Mouse (Mus musculus): ENCODE measurements around the gene Rab11b. TPM values are rescaled to one million over a fixed set of nuclear protein-coding genes. Genes with fewer than 3 reads are reported as not detected.

The Rab11b gene
- polyA plus RNA-seq, 1 experiment, result 126 TPM

GRCm38 (mm10) chr17:33719736-33720378 is 40.5 kb downstream of the Rab11b start:
- H3K36me3 ChIP-seq (ENCODE audit: control insufficient read depth, insufficient read depth), result no peaks in the 10 kb centered on the region
- no peaks in the 10 kb centered on the region for H3K27me3 ChIP-seq (ENCODE audit: control insufficient read depth, insufficient read depth, insufficient read length)
- peaks cover 6% of the 10 kb centered on the region for H3K79me2 ChIP-seq (ENCODE audit: control insufficient read depth, insufficient read depth)
- H3K4me3 ChIP-seq, result no peak overlapping the region
- H3ac ChIP-seq (ENCODE audit: control insufficient read depth, insufficient read length), result no peak overlapping the region
- H3K4me2 ChIP-seq (ENCODE audit: low read depth), result no peak overlapping the region
- TF ChIP-seq MYOD1 (IDR thresholded peaks at IDR 0.05; ENCODE audit: control insufficient read depth in 1 of 3, insufficient read length in 2 of 3, low read depth in 2 of 3) (no peak), USF1 (IDR thresholded peaks at IDR 0.05; ENCODE audit: low read depth) (no peak), E2F4 (IDR thresholded peaks at IDR 0.05; ENCODE audit: insufficient read depth) (no peak), POLR2A (IDR thresholded peaks at IDR 0.05; ENCODE audit: insufficient read length, low read depth) (no peak), SRF (IDR thresholded peaks at IDR 0.05; ENCODE audit: control insufficient read depth, insufficient read length, low read depth) (no peak), MYOG (IDR thresholded peaks at IDR 0.05; ENCODE audit: control insufficient read depth in 1 of 3, insufficient read depth in 1 of 3, insufficient read length in 2 of 3, low read depth in 2 of 3) (no peak), MAX (IDR thresholded peaks at IDR 0.05; ENCODE audit: low read depth) (no peak), CEBPB (IDR thresholded peaks at IDR 0.05; ENCODE audit: insufficient read depth, poor library complexity, severe bottlenecking) (no peak), POLR2AphosphoS2 (IDR thresholded peaks at IDR 0.05; ENCODE audit: insufficient read length, low read depth) (no peak), REST (IDR thresholded peaks at IDR 0.05; ENCODE audit: insufficient read depth, insufficient read length) (no peak), TCF12 (IDR thresholded peaks at IDR 0.05; ENCODE audit: insufficient read depth, poor library complexity, severe bottlenecking) (no peak), TCF3 (IDR thresholded peaks at IDR 0.05; ENCODE audit: insufficient read length, low read depth) (no peak)

- TF ChIP-seq TCF3 (IDR thresholded peaks at IDR 0.05; ENCODE audit: insufficient read length, low read depth) (no peak), MYOG (IDR thresholded peaks at IDR 0.05; ENCODE audit: control insufficient read depth in 1 of 3, insufficient read depth in 1 of 3, insufficient read length in 2 of 3, low read depth in 2 of 3) (no peak), SRF (IDR thresholded peaks at IDR 0.05; ENCODE audit: control insufficient read depth, insufficient read length, low read depth) (no peak), MAX (IDR thresholded peaks at IDR 0.05; ENCODE audit: low read depth) (no peak), REST (IDR thresholded peaks at IDR 0.05; ENCODE audit: insufficient read depth, insufficient read length) (no peak), MYOD1 (IDR thresholded peaks at IDR 0.05; ENCODE audit: control insufficient read depth in 1 of 3, insufficient read length in 2 of 3, low read depth in 2 of 3) (no peak), CEBPB (IDR thresholded peaks at IDR 0.05; ENCODE audit: insufficient read depth, poor library complexity, severe bottlenecking) (no peak), E2F4 (IDR thresholded peaks at IDR 0.05; ENCODE audit: insufficient read depth) (no peak), POLR2AphosphoS2 (IDR thresholded peaks at IDR 0.05; ENCODE audit: insufficient read length, low read depth) (no peak), TCF12 (IDR thresholded peaks at IDR 0.05; ENCODE audit: insufficient read depth, poor library complexity, severe bottlenecking) (no peak), POLR2A (IDR thresholded peaks at IDR 0.05; ENCODE audit: insufficient read length, low read depth) (no peak), USF1 (IDR thresholded peaks at IDR 0.05; ENCODE audit: low read depth) (no peak)
- H3K79me2 ChIP-seq (ENCODE audit: control insufficient read depth, insufficient read depth), result peaks cover 6% of the 10 kb centered on the region
- H3K36me3 ChIP-seq (ENCODE audit: control insufficient read depth, insufficient read depth), result no peaks in the 10 kb centered on the region
- peak overlapping the region; percentile 46 for H3K4me3 ChIP-seq
- no peak overlapping the region for H3ac ChIP-seq (ENCODE audit: control insufficient read depth, insufficient read length)
- peak overlapping the region; percentile 58 for H3K4me2 ChIP-seq (ENCODE audit: low read depth)
- H3K27me3 ChIP-seq (ENCODE audit: control insufficient read depth, insufficient read depth, insufficient read length), result no peaks in the 10 kb centered on the region
Observed at GRCm38 (mm10) chr17:33718944-33719725, 41.2 kb downstream of the Rab11b start.

- TF ChIP-seq REST (IDR thresholded peaks at IDR 0.05; ENCODE audit: insufficient read depth, insufficient read length), result no peak
- peak; percentile 62 for TF ChIP-seq POLR2A (IDR thresholded peaks at IDR 0.05; ENCODE audit: insufficient read length, low read depth)
- peak in 2 of 3 experiments; percentile 37 to 59 for TF ChIP-seq MYOD1 (IDR thresholded peaks at IDR 0.05; ENCODE audit: control insufficient read depth in 1 of 3, insufficient read length in 2 of 3, low read depth in 2 of 3)
- peak; percentile 48 for TF ChIP-seq SRF (IDR thresholded peaks at IDR 0.05; ENCODE audit: control insufficient read depth, insufficient read length, low read depth)
- TF ChIP-seq MYOG (IDR thresholded peaks at IDR 0.05; ENCODE audit: control insufficient read depth in 1 of 3, insufficient read depth in 1 of 3, insufficient read length in 2 of 3, low read depth in 2 of 3), result peak in 2 of 3 experiments; percentile 9 to 60
Observed at GRCm38 (mm10) chr17:33718384-33718881, 41.9 kb downstream of the Rab11b start, which contains the start of gene March2. Gene March2, minus strand, starts transcription at chr17:33718670.

GRCm38 (mm10) chr17:33717982-33718381 is 42.3 kb downstream of the Rab11b start:
- Histone ChIP-seq H3K4me2 (ENCODE audit: low read depth) (peak overlapping the region; percentile 83), H3K79me2 (ENCODE audit: control insufficient read depth, insufficient read depth) (peaks cover 6% of the 10 kb centered on the region)
- TF ChIP-seq E2F4 (IDR thresholded peaks at IDR 0.05; ENCODE audit: insufficient read depth) (no peak), POLR2AphosphoS2 (IDR thresholded peaks at IDR 0.05; ENCODE audit: insufficient read length, low read depth) (no peak), TCF12 (IDR thresholded peaks at IDR 0.05; ENCODE audit: insufficient read depth, poor library complexity, severe bottlenecking) (no peak), POLR2A (IDR thresholded peaks at IDR 0.05; ENCODE audit: insufficient read length, low read depth) (no peak), REST (IDR thresholded peaks at IDR 0.05; ENCODE audit: insufficient read depth, insufficient read length) (no peak), MAX (IDR thresholded peaks at IDR 0.05; ENCODE audit: low read depth) (no peak), SRF (IDR thresholded peaks at IDR 0.05; ENCODE audit: control insufficient read depth, insufficient read length, low read depth) (no peak), MYOD1 (IDR thresholded peaks at IDR 0.05; ENCODE audit: control insufficient read depth in 1 of 3, insufficient read length in 2 of 3, low read depth in 2 of 3) (no peak)

More at GRCm38 (mm10) chr17:33718384-33718881, 41.9 kb downstream of the Rab11b start, which contains the start of gene March2:
- Histone ChIP-seq H3K4me2 (ENCODE audit: low read depth) (peak within 1 kb of the TSS; percentile 83), H3K79me2 (ENCODE audit: control insufficient read depth, insufficient read depth) (peaks cover 6% of the 10 kb centered on the region), H3K4me3 (peak within 1 kb of the TSS; percentile 46), H3K36me3 (ENCODE audit: control insufficient read depth, insufficient read depth) (no peaks in the 10 kb centered on the region), H3K27me3 (ENCODE audit: control insufficient read depth, insufficient read depth, insufficient read length) (no peaks in the 10 kb centered on the region), H3ac (ENCODE audit: control insufficient read depth, insufficient read length) (no peak within 1 kb of the TSS)

More at GRCm38 (mm10) chr17:33717982-33718381, 42.3 kb downstream of the Rab11b start:
- Histone ChIP-seq H3K4me3 (peak overlapping the region; percentile 46), H3K27me3 (ENCODE audit: control insufficient read depth, insufficient read depth, insufficient read length) (no peaks in the 10 kb centered on the region), H3K36me3 (ENCODE audit: control insufficient read depth, insufficient read depth) (no peaks in the 10 kb centered on the region), H3ac (ENCODE audit: control insufficient read depth, insufficient read length) (no peak overlapping the region)
